Comparison of ENCODE assay signal across 9 mouse cellular contexts in the genomic region with DNA sequence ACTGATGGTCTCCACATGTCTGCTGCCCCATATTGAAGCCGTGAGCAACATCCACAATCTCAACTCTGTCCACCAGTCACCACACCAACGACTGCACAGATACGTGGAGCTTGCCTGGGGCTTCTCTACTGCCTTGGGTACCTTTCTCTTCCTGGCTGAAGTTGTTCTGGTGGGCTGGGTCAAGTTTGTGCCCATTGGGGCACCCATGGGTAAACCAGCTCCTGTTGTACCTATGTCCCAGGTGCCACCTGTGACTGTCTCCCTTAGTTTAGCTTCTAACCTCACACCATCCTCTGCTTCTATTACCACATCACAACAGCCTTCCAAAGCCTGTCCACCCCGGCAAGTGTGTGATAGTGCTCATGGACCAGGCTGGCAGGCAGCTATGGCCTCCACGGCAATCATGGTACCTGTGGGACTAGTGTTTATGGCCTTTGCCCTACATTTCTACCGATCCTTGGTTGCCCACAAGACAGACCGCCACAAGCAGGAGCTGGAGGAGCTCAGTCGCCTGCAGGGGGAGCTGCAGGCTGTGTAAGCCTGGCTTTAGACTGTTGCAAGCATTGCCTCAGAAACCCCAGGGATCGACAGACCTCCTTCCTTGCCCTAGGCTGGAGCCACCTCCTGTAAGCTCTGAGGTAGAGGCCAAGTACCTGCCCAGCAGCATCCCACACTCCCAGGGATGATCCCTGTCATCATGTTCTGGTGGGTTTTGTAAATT. TPM values are rescaled to one million over a fixed set of nuclear protein-coding genes. Genes with fewer than 3 reads are reported as not detected.
A peak's percentile ranks its signal among the peaks of the same experiment; 100 is the strongest.
DNase-seq lines count a peak whose midpoint lies in the region; ATAC-seq and TF ChIP-seq lines count a peak whose summit lies in the region.
"Had no signal": no experiment of that assay in that cellular context is flagged by ENCODE, and none has a peak within 500 bp of the region (broad histone marks: within the 10 kb centered on the region; RNA-seq: fewer than 3 reads in every experiment).

No protein-coding gene starts in this region.

- no peak for ATAC-seq in heart, embryonic 12.5 days (ENCODE audit: insufficient number of reproducible peaks, low FRiP score)

- no peak overlapping the region for H3K27ac ChIP-seq in heart, embryonic 12.5 days (ENCODE audit: poor library complexity, severe bottlenecking)
- H3K27ac ChIP-seq: lung, embryonic 15.5 days had no signal

- peaks cover 36% of the 10 kb centered on the region for H3K4me1 ChIP-seq in heart, embryonic 12.5 days (replicated peaks)
- peaks cover 69% of the 10 kb centered on the region for H3K4me1 ChIP-seq in E14TG2a.4 (replicated peaks; ENCODE audit: low read depth, low read length)

- peaks cover 3% of the 10 kb centered on the region; the same call in 1 of the 2 replicates for H3K27me3 ChIP-seq in heart, embryonic 12.5 days (replicated peaks)
- H3K27me3 ChIP-seq in E14TG2a.4 (ENCODE audit: insufficient read depth, low read length): no peaks in the 10 kb centered on the region
- H3K27me3 ChIP-seq: lung, embryonic 15.5 days had no signal

- no peak overlapping the region for H3K4me2 ChIP-seq in heart, embryonic 12.5 days
- H3K4me2 ChIP-seq: lung, embryonic 15.5 days had no signal

- no peak overlapping the region for H3K4me3 ChIP-seq in heart, embryonic 12.5 days
- H3K4me3 ChIP-seq in E14TG2a.4 (replicated peaks; ENCODE audit: low read length): no peak overlapping the region
- H3K4me3 ChIP-seq: lung, embryonic 15.5 days had no signal

- DNase-seq in heart, adult 18-20 months: peak; percentile 53 to 57
- DNase-seq in c-Kit-positive CD71-negative TER-119-negative erythroid progenitor cells, embryonic 14.5 days (ENCODE audit: low read depth): peak; percentile 82
- peak; percentile 82 for DNase-seq in forelimb bud, embryonic 11.5 days (ENCODE audit: low read depth, low spot score)
- DNase-seq in kidney, postnatal 25 days: peak; percentile 78 to 84
- DNase-seq in lung, postnatal 10 days: peak; percentile 81
- DNase-seq in spleen, postnatal 10 days (ENCODE audit: low spot score in 2 of 2): peak; percentile 61 to 86

- peaks cover 6% of the 10 kb centered on the region for H3K36me3 ChIP-seq in heart, embryonic 12.5 days
- peaks cover 32% of the 10 kb centered on the region for H3K36me3 ChIP-seq in E14TG2a.4 (ENCODE audit: insufficient read depth, low read length)

- H3K9me3 ChIP-seq in heart, embryonic 12.5 days (replicated peaks): no peaks in the 10 kb centered on the region
- no peaks in the 10 kb centered on the region for H3K9me3 ChIP-seq in E14TG2a.4 (ENCODE audit: low read length)
- H3K9me3 ChIP-seq: lung, embryonic 15.5 days had no signal

- peak; percentile 75 for TF ChIP-seq CTCF in E14TG2a.4 (conservative IDR thresholded peaks at IDR 0.05; ENCODE audit: low read length)

- H3K9ac ChIP-seq in heart, embryonic 12.5 days: no peak overlapping the region
- H3K9ac ChIP-seq: lung, embryonic 15.5 days had no signal

- 42% methylated on average over 9 of the region's 9 CpGs for WGBS in heart, embryonic 12.5 days

RNA-seq across cellular contexts. Expression of a gene that starts 2.6 kb away (rescaled TPM):
- total RNA-seq in heart, adult 18-20 months (2021): 10 to 100 TPM; 15.8 to 19.5 TPM
- 12.1 and 14.6 TPM in 2 replicates for polyA plus RNA-seq in heart, embryonic 12.5 days (2016; fragmentation: Nextera tagmentation; extraction: Ambion mirVana)

RNA-seq across cellular contexts. Expression of a gene that starts 4.2 kb away (rescaled TPM):
- 10 to 100 TPM; 20.5 to 26.4 TPM for total RNA-seq in heart, adult 18-20 months (2021)
- polyA plus RNA-seq in heart, embryonic 12.5 days (2016; fragmentation: Nextera tagmentation; extraction: Ambion mirVana): 13.3 and 14.6 TPM in 2 replicates

RNA-seq across cellular contexts. Expression of a gene that starts 11.6 kb away (rescaled TPM):
- 1 to 10 TPM; 2.5 to 2.6 TPM for total RNA-seq in heart, adult 18-20 months (2021)
- polyA plus RNA-seq in heart, embryonic 12.5 days (2016; fragmentation: Nextera tagmentation; extraction: Ambion mirVana): not detected in 2 replicates
- polyA plus RNA-seq: lung, embryonic 15.5 days had no signal

RNA-seq across cellular contexts. Expression of a gene that starts 26.6 kb away (rescaled TPM):
- total RNA-seq in heart, adult 18-20 months (2021): 10 to 100 TPM; 10.8 to 13.9 TPM
- polyA plus RNA-seq in heart, embryonic 12.5 days (2016; fragmentation: Nextera tagmentation; extraction: Ambion mirVana): 19.0 and 21.1 TPM in 2 replicates

RNA-seq across cellular contexts. Expression of a gene that starts 29.5 kb away (rescaled TPM):
- total RNA-seq in heart, adult 18-20 months (2021): 1 to 10 TPM; 3.3 to 4.0 TPM
- 3.4 and 3.7 TPM in 2 replicates for polyA plus RNA-seq in heart, embryonic 12.5 days (2016; fragmentation: Nextera tagmentation; extraction: Ambion mirVana)
